In genomic region chr14:19874201-19874807, GRCm38 (mm10) we compare ENCODE assay signal across 22 mouse cellular contexts.
"Had no signal": no experiment of that assay in that cellular context is flagged by ENCODE, and none has a peak within 500 bp of the region (broad histone marks: within the 10 kb centered on the region; RNA-seq: fewer than 3 reads in every experiment).

No protein-coding gene starts in this region.

- H3K9me3 ChIP-seq: limb, embryonic 12.5 days; limb, embryonic 15.5 days; midbrain, embryonic 13.5 days; stomach, embryonic 15.5 days had no signal

- H3K27me3 ChIP-seq: limb, embryonic 12.5 days; limb, embryonic 15.5 days; midbrain, embryonic 13.5 days; stomach, embryonic 15.5 days had no signal

- H3K4me3 ChIP-seq: limb, embryonic 12.5 days; limb, embryonic 15.5 days; midbrain, embryonic 13.5 days; stomach, embryonic 15.5 days had no signal

- H3K36me3 ChIP-seq: stomach, embryonic 15.5 days had no signal

- H3K27ac ChIP-seq: limb, embryonic 12.5 days; limb, embryonic 15.5 days; liver, embryonic 14.5 days; macrophage; midbrain, embryonic 13.5 days; stomach, embryonic 15.5 days had no signal

- ATAC-seq: intestine, postnatal 0 days; liver, postnatal 0 days; lung, postnatal 0 days; midbrain, embryonic 13.5 days; midbrain, embryonic 16.5 days had no signal

- H3K9ac ChIP-seq: limb, embryonic 12.5 days; limb, embryonic 15.5 days; liver, embryonic 14.5 days; liver, postnatal 0 days; lung, embryonic 14.5 days; midbrain, embryonic 13.5 days; stomach, embryonic 15.5 days had no signal

- H3K4me1 ChIP-seq: limb, embryonic 12.5 days; limb, embryonic 15.5 days; midbrain, embryonic 13.5 days; stomach, embryonic 15.5 days had no signal

- H3K4me2 ChIP-seq: limb, embryonic 12.5 days; limb, embryonic 15.5 days; liver, embryonic 11.5 days; lung, embryonic 14.5 days; midbrain, embryonic 13.5 days; stomach, embryonic 15.5 days had no signal

- DNase-seq: kidney, adult 2 months; kidney, postnatal 10 days; kidney, postnatal 4 days; layer of hippocampus, adult 9-11 months; layer of hippocampus, postnatal 36 days; liver, postnatal 0 days; lung, embryonic 14.5 days; right cerebral cortex, postnatal 25 days; spleen, adult 18-20 months; thymus, adult 2 months; thymus, postnatal 14 days; thymus, postnatal 4 days had no signal
